Mouse (Mus musculus): ENCODE measurements around the gene Ghdc. TPM values are rescaled to one million over a fixed set of nuclear protein-coding genes. Genes with fewer than 3 reads are reported as not detected.

The Ghdc gene
- total and polyA plus RNA-seq, 3 experiments = 5.7 to 9.2 TPM; not detected in 1

- no peak overlapping the region for H3K4me3 ChIP-seq (ENCODE audit: control insufficient read depth in 1 of 2, insufficient read depth in 1 of 2, low read depth in 2 of 2, low read length in 2 of 2)
- H3K9me3 ChIP-seq (replicated peaks; ENCODE audit: insufficient read depth, low read length) = no peaks in the 10 kb centered on the region
- H3K9ac ChIP-seq (ENCODE audit: control insufficient read depth, low read depth, low read length, poor library complexity, severe bottlenecking) = no peak overlapping the region
- H3K27me3 ChIP-seq (ENCODE audit: control insufficient read depth in 1 of 2, insufficient read depth in 2 of 2, low read length in 2 of 2) = no peaks in the 10 kb centered on the region
- no peaks in the 10 kb centered on the region for H3K79me2 ChIP-seq (ENCODE audit: control insufficient read depth, insufficient read depth, low read length, poor library complexity)
- H3K27ac ChIP-seq (ENCODE audit: control insufficient read depth, low read depth, low read length) = no peak overlapping the region
- TF ChIP-seq UBTF (IDR thresholded peaks at IDR 0.05; ENCODE audit: borderline replicate concordance, insufficient read depth, low read depth, low read length) = no peak
- no peaks in the 10 kb centered on the region for H3K4me1 ChIP-seq (ENCODE audit: control insufficient read depth in 1 of 2, insufficient read depth in 2 of 2, low read length in 2 of 2)
- no peak for DNase-seq (ENCODE audit: low read depth, low spot score)
- peaks cover 0 to 8% of the 10 kb centered on the region in 2 experiments; a peak in 2 of 4 replicates for H3K36me3 ChIP-seq (ENCODE audit: control insufficient read depth in 1 of 2, insufficient read depth in 2 of 2, low read length in 2 of 2)
These were observed 25.8 kb upstream of the Ghdc start for GRCm38 (mm10) chr11:100796585-100796984.

- Histone ChIP-seq H3K27me3 (ENCODE audit: control insufficient read depth in 1 of 2, insufficient read depth in 2 of 2, low read length in 2 of 2) (no peaks in the 10 kb centered on the region), H3K9me3 (replicated peaks; ENCODE audit: insufficient read depth, low read length) (no peaks in the 10 kb centered on the region), H3K27ac (ENCODE audit: control insufficient read depth, low read depth, low read length) (no peak overlapping the region), H3K79me2 (ENCODE audit: control insufficient read depth, insufficient read depth, low read length, poor library complexity) (no peaks in the 10 kb centered on the region), H3K4me3 (ENCODE audit: control insufficient read depth in 1 of 2, insufficient read depth in 1 of 2, low read depth in 2 of 2, low read length in 2 of 2) (no peak overlapping the region), H3K4me1 (ENCODE audit: control insufficient read depth in 1 of 2, insufficient read depth in 2 of 2, low read length in 2 of 2) (no peaks in the 10 kb centered on the region), H3K9ac (ENCODE audit: control insufficient read depth, low read depth, low read length, poor library complexity, severe bottlenecking) (no peak overlapping the region), H3K36me3 (ENCODE audit: control insufficient read depth in 1 of 2, insufficient read depth in 2 of 2, low read length in 2 of 2) (peaks cover 0 to 8% of the 10 kb centered on the region in 2 experiments; a peak in 2 of 4 replicates)
- no peak for DNase-seq (ENCODE audit: low read depth, low spot score)
- no peak for TF ChIP-seq CTCF (IDR thresholded peaks at IDR 0.05 in 2 of 3, conservative IDR thresholded peaks at IDR 0.05 in 1 of 3; ENCODE audit: control insufficient read depth in 1 of 3, insufficient read depth in 1 of 3, low read depth in 2 of 3, low read length in 3 of 3, poor library complexity in 1 of 3, severe bottlenecking in 1 of 3)
- no peak for TF ChIP-seq UBTF (IDR thresholded peaks at IDR 0.05; ENCODE audit: borderline replicate concordance, insufficient read depth, low read depth, low read length)
- no peak for TF ChIP-seq EP300 (IDR thresholded peaks at IDR 0.05; ENCODE audit: low read depth in 1 of 2, low read length in 2 of 2)
- TF ChIP-seq NELFE (IDR thresholded peaks at IDR 0.05; ENCODE audit: low read depth, low read length) = no peak
- TF ChIP-seq HCFC1 (IDR thresholded peaks at IDR 0.05; ENCODE audit: low read depth, low read length) = no peak
- TF ChIP-seq MYC (IDR thresholded peaks at IDR 0.05; ENCODE audit: low read depth, low read length) = no peak
- no peak for TF ChIP-seq ETS1 (IDR thresholded peaks at IDR 0.05; ENCODE audit: low read depth, low read length)
- TF ChIP-seq POLR2AphosphoS2 (IDR thresholded peaks at IDR 0.05; ENCODE audit: low read length) = no peak
- no peak for TF ChIP-seq NRF1 (IDR thresholded peaks at IDR 0.05; ENCODE audit: insufficient read depth, low read depth, low read length, poor library complexity, severe bottlenecking)
- TF ChIP-seq USF2 (IDR thresholded peaks at IDR 0.05; ENCODE audit: borderline replicate concordance in 1 of 2, insufficient read depth in 1 of 2, low read depth in 1 of 2, low read length in 2 of 2) = no peak
- TF ChIP-seq MYB (IDR thresholded peaks at IDR 0.05; ENCODE audit: low read depth, low read length) = no peak
- TF ChIP-seq POLR2A (IDR thresholded peaks at IDR 0.05; ENCODE audit: control insufficient read depth in 1 of 2, insufficient read depth in 1 of 2, low read depth in 1 of 2, low read length in 2 of 2, poor library complexity in 1 of 2) = no peak
- TF ChIP-seq USF1 (IDR thresholded peaks at IDR 0.05; ENCODE audit: low read depth, low read length) = no peak
- TF ChIP-seq CHD1 (IDR thresholded peaks at IDR 0.05; ENCODE audit: low read depth, low read length) = no peak
- TF ChIP-seq POLR2AphosphoS5 (IDR thresholded peaks at IDR 0.05; ENCODE audit: borderline replicate concordance, low read depth, low read length) = no peak
- no peak for TF ChIP-seq TBP (IDR thresholded peaks at IDR 0.05; ENCODE audit: low read depth, low read length)
These were observed 24.6 kb upstream of the Ghdc start for GRCm38 (mm10) chr11:100795386-100795785.

Data from MEL (cell line).